8 mouse cellular contexts compared by ENCODE assay signal in genomic region chr17:26068831-26069739, GRCm38 (mm10). TPM values are rescaled to one million over a fixed set of nuclear protein-coding genes. Genes with fewer than 3 reads are reported as not detected.
DNase-seq lines count a peak whose midpoint lies in the region; ATAC-seq lines count a peak whose summit lies in the region.

TSS of gene Rab11fip3 (minus strand) at chr17:26069555.

- peak within 1 kb of the TSS; percentile 99 for H3K4me2 ChIP-seq in embryonic facial prominence, embryonic 13.5 days
- H3K4me2 ChIP-seq in limb, embryonic 11.5 days (ENCODE audit: low read depth, severe bottlenecking), result peak within 1 kb of the TSS; percentile 99
- peak within 1 kb of the TSS; percentile 98 for H3K4me2 ChIP-seq in midbrain, embryonic 13.5 days (replicated peaks)

- no peaks in the 10 kb centered on the region for H3K9me3 ChIP-seq in embryonic facial prominence, embryonic 13.5 days
- H3K9me3 ChIP-seq in limb, embryonic 11.5 days (ENCODE audit: control insufficient read depth, low read length), result no peaks in the 10 kb centered on the region
- no peaks in the 10 kb centered on the region for H3K9me3 ChIP-seq in midbrain, embryonic 13.5 days

- H3K9ac ChIP-seq in embryonic facial prominence, embryonic 13.5 days, result peak within 1 kb of the TSS; percentile 88
- peak within 1 kb of the TSS; percentile 89 for H3K9ac ChIP-seq in limb, embryonic 11.5 days (ENCODE audit: low read length)
- H3K9ac ChIP-seq in midbrain, embryonic 13.5 days (replicated peaks), result peak within 1 kb of the TSS; percentile 97

- H3K36me3 ChIP-seq in embryonic facial prominence, embryonic 13.5 days, result peaks cover 14% of the 10 kb centered on the region
- H3K36me3 ChIP-seq in limb, embryonic 11.5 days (ENCODE audit: control insufficient read depth, insufficient read depth, low read length), result no peaks in the 10 kb centered on the region; the same call in 1 of the 2 replicates
- H3K36me3 ChIP-seq in midbrain, embryonic 13.5 days, result peaks cover 12% of the 10 kb centered on the region

- peak; percentile 92 for ATAC-seq in embryonic facial prominence, embryonic 13.5 days (ENCODE audit: insufficient number of reproducible peaks, insufficient read depth, low FRiP score, low TSS enrichment, low read depth)
- peak; percentile 92 for ATAC-seq in limb, embryonic 11.5 days (ENCODE audit: insufficient number of reproducible peaks, low FRiP score, low TSS enrichment, low read depth)
- peak; percentile 95 for ATAC-seq in midbrain, embryonic 13.5 days

- under 1% methylated on average over 86 of the region's 94 CpGs for WGBS in embryonic facial prominence, embryonic 13.5 days
- WGBS in limb, embryonic 11.5 days, result under 1% methylated on average over 89 of the region's 94 CpGs
- under 1% methylated on average over 93 of the region's 94 CpGs for WGBS in midbrain, embryonic 13.5 days

- DNase-seq in A20 (ENCODE audit: low read depth, low spot score), result peak; percentile 97
- DNase-seq in adrenal gland, postnatal 4 days (ENCODE audit: low spot score in 2 of 2), result peak in 1 of 2 experiments; percentile 71
- DNase-seq in heart, adult 18-20 months, result peak; percentile 87 to 88
- peak; percentile 88 for DNase-seq in kidney, adult 18-20 months
- peak; percentile 94 for DNase-seq in limb, embryonic 11.5 days (ENCODE audit: low spot score)
- peak; percentile 69 for DNase-seq in spleen, adult 12 weeks (ENCODE audit: low spot score)

- H3K27ac ChIP-seq in embryonic facial prominence, embryonic 13.5 days, result peak within 1 kb of the TSS; percentile 83
- H3K27ac ChIP-seq in limb, embryonic 11.5 days (replicated peaks; ENCODE audit: low read depth, low read length), result 0 out of 2 replicates have a peak within 1 kb of the TSS, but pooled peaks have one; percentile 4
- peak within 1 kb of the TSS; percentile 94 for H3K27ac ChIP-seq in midbrain, embryonic 13.5 days

- peaks cover 47% of the 10 kb centered on the region for H3K4me1 ChIP-seq in embryonic facial prominence, embryonic 13.5 days
- peaks cover 26% of the 10 kb centered on the region for H3K4me1 ChIP-seq in limb, embryonic 11.5 days (ENCODE audit: control insufficient read depth, insufficient read depth, low read length)
- H3K4me1 ChIP-seq in midbrain, embryonic 13.5 days (replicated peaks), result peaks cover 44% of the 10 kb centered on the region

- peak within 1 kb of the TSS; percentile 72 for H3K4me3 ChIP-seq in embryonic facial prominence, embryonic 13.5 days
- H3K4me3 ChIP-seq in limb, embryonic 11.5 days (ENCODE audit: low read depth, low read length), result peak within 1 kb of the TSS; percentile 82
- H3K4me3 ChIP-seq in midbrain, embryonic 13.5 days (replicated peaks), result peak within 1 kb of the TSS; percentile 80

- 0 out of 2 replicates have a peak, but pooled peaks cover 3% of the 10 kb centered on the region for H3K27me3 ChIP-seq in embryonic facial prominence, embryonic 13.5 days
- H3K27me3 ChIP-seq in limb, embryonic 11.5 days (ENCODE audit: control insufficient read depth, insufficient read depth, low read length), result no peaks in the 10 kb centered on the region
- H3K27me3 ChIP-seq in midbrain, embryonic 13.5 days, result peaks cover 16% of the 10 kb centered on the region

RNA-seq across cellular contexts. Expression of gene Rab11fip3, which starts in this region (rescaled TPM):
- 10 to 100 TPM; 17.8 to 28.5 TPM for total RNA-seq in adrenal gland, postnatal 4 days (2021)
- polyA plus RNA-seq in embryonic facial prominence, embryonic 13.5 days (2015; fragmentation: Nextera tagmentation; extraction: Ambion mirVana), result 22.8 and 23.5 TPM in 2 replicates
- total RNA-seq in heart, adult 18-20 months (2021), result 10 to 100 TPM; 30.6 to 30.7 TPM
- polyA plus RNA-seq in limb, embryonic 11.5 days (2014; fragmentation: Nextera tagmentation; extraction: Ambion mirVana), result 15.9 and 17.4 TPM in 2 replicates
- 27.6 and 35.0 TPM in 2 replicates for polyA plus RNA-seq in midbrain, embryonic 13.5 days (2015; fragmentation: Nextera tagmentation; extraction: Ambion mirVana)

Comparison
In these comparisons a context has a peak if more than half of its experiments do, and no peak if none do; other contexts are left out.
1. H3K27ac ChIP-seq: peak in every context shown above with its lines; median percentile 94 in midbrain, embryonic 13.5 days; 83 in embryonic facial prominence, embryonic 13.5 days; 4 in limb, embryonic 11.5 days.